Mouse (Mus musculus) embryonic fibroblast, embryonic 13.5 days (primary cell): ENCODE measurements around the gene Rab3gap2.

Experiments
- CTCF ChIP-seq: IDR thresholded peaks from 2 replicates; pipeline ENCODE4 v1.5.1; 2011; ENCODE audit warnings: mild to moderate bottlenecking, control low read depth, low read length, moderate library complexity, borderline replicate concordance; ENCODE audit not compliant: insufficient read depth
- POLR2A ChIP-seq: IDR thresholded peaks from 2 replicates; pipeline ENCODE4 v1.6.1; 2011; ENCODE audit warnings: low read depth, mild to moderate bottlenecking, control low read depth, low read length, moderate library complexity

- TF ChIP-seq CTCF, result no peak
- TF ChIP-seq POLR2A, result no peak
Measured at GRCm38 (mm10) chr1:185277022-185277421, 73.1 kb downstream of the Rab3gap2 start.
